Mouse (Mus musculus) stomach, embryonic 16.5 days (tissue): ENCODE data around the gene Ankrd65. TPM values are rescaled to one million over a fixed set of nuclear protein-coding genes. Genes with fewer than 3 reads are reported as not detected.

Source experiments
- ATAC-seq: fragments of 200-750 bp; cut with Nextera tagmentation; 2 replicates; pipeline ENCODE4 v1.8.0; 2017; ENCODE audit warnings: moderate number of reproducible peaks, moderate TSS enrichment; ENCODE audit not compliant: insufficient read depth, low FRiP score
- H3K27ac ChIP-seq: fragments of 300-500 bp; sonication (generic); 2 replicates; pipeline ENCODE4 v1.5.1; 2014; ENCODE audit warnings: low read length
- H3K27me3 ChIP-seq: fragments of 300-500 bp; sonication (generic); 2 replicates; pipeline ENCODE4 v1.6.1; 2014; ENCODE audit warnings: low read length, control low read depth, mixed read lengths; ENCODE audit not compliant: control insufficient read depth, insufficient read depth
- H3K36me3 ChIP-seq: fragments of 300-500 bp; sonication (generic); 2 replicates; pipeline ENCODE4 v1.6.1; 2014; ENCODE audit warnings: low read length; ENCODE audit not compliant: control insufficient read depth, insufficient read depth
- H3K4me1 ChIP-seq: fragments of 300-500 bp; sonication (generic); 2 replicates; pipeline ENCODE4 v1.6.1; 2014; ENCODE audit warnings: low read length, control low read depth, mixed read lengths; ENCODE audit not compliant: control insufficient read depth, insufficient read depth
- H3K4me2 ChIP-seq: fragments of 300-500 bp; sonication (generic); 2 replicates; pipeline ENCODE4 v1.6.1; 2014; ENCODE audit warnings: low read depth, low read length, mixed read lengths
- H3K4me3 ChIP-seq: fragments of 300-500 bp; sonication (generic); replicated peaks from 2 replicates; pipeline ENCODE4 v1.5.1; 2014; ENCODE audit warnings: mild to moderate bottlenecking, low read length
- H3K9ac ChIP-seq: fragments of 300-500 bp; sonication (generic); 2 replicates; pipeline ENCODE4 v1.6.1; 2014; ENCODE audit warnings: low read length
- H3K9me3 ChIP-seq: fragments of 300-500 bp; sonication (generic); replicated peaks from 2 replicates; pipeline ENCODE4 v1.6.1; 2016; ENCODE audit warnings: low read length, control low read depth; ENCODE audit not compliant: control insufficient read depth
- WGBS: fragments of 180-500 bp; shearing (Covaris S2); extraction: QIAGEN DNeasy Blood & Tissue Kit; methylation state at CpG from one replicate; pipeline ENCODE4 v1.1.7; 2014; 5-methylcytosine and 5-hydroxymethylcytosine counted together
- polyA plus RNA-seq: library from polyadenylated mRNA; unstranded; fragments of >200 nt; fragmentation: Nextera tagmentation; extraction: Ambion mirVana; gene quantifications from 2 replicates; pipeline ENCODE4 v1.2.1, GENCODE M21; 2015

Gene Ankrd65
- polyA plus RNA-seq, 1 experiment from 2014 or later = 0.35 TPM

GRCm38 (mm10) chr4:155759862-155760612 is 30.2 kb upstream of the Ankrd65 start:
- Histone ChIP-seq H3K27ac (peak overlapping the region; percentile 46; the same call in 1 of the 2 replicates), H3K4me2 (peak overlapping the region; percentile 94), H3K4me1 (peaks cover 15% of the 10 kb centered on the region), H3K9ac (peak overlapping the region; percentile 84), H3K4me3 (peak overlapping the region; percentile 82), H3K36me3 (peaks cover 5% of the 10 kb centered on the region; the same call in 1 of the 2 replicates), H3K9me3 (no peaks in the 10 kb centered on the region), H3K27me3 (no peaks in the 10 kb centered on the region)
- no peak for ATAC-seq
- WGBS = 1% methylated on average over 10 of the region's 10 CpGs

- H3K27ac ChIP-seq = peak within 1 kb of the TSS; percentile 46
- H3K9ac ChIP-seq = peak within 1 kb of the TSS; percentile 84
- H3K9me3 ChIP-seq = no peaks in the 10 kb centered on the region
- WGBS = under 1% methylated on average over 68 of the region's 68 CpGs
- H3K4me3 ChIP-seq = peak within 1 kb of the TSS; percentile 82
- H3K4me2 ChIP-seq = peak within 1 kb of the TSS; percentile 94
- peak; percentile 95 for ATAC-seq
- H3K27me3 ChIP-seq = no peaks in the 10 kb centered on the region
- H3K4me1 ChIP-seq = peaks cover 15% of the 10 kb centered on the region
- no peaks in the 10 kb centered on the region for H3K36me3 ChIP-seq
These were observed 29.5 kb upstream of the Ankrd65 start, which contains the start of gene Atad3a for GRCm38 (mm10) chr4:155760613-155761355. Gene Atad3a, minus strand, starts transcription at chr4:155761093.

DNA sequence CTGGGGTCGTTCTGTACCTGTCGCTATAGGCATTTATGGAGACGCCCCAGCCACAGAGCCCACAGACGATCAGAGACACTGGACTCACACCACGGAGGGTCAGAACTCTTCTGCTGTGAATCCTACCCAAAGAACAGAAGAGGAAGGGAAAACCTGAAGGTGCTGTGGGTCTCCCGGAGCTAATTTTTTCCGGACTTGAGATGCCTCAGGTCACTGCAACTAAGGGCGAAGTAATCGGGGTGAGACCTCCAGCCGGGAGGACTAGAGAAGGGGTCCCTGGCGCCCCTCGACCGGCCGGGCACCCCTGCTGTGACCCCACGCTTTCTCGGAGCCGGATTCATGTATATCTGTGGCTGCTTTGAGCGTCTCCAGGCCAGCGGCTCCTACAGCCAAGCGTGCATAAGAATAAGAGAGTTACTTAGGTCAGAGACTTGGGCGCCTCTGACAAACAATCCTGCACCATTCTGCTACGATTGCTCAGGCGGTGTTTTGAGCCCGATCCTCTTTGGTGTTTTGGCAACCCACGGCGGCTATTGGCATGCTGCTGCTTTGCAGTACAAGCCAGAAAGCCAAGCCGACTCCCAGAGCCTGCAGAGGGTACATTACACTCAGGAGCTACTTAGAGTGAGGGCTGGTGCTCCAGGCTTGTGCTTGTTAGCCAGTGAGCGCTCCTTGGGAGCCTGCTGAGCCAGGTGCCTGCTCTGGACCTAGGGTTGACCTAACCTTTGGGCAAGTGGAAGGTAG is 28.7 kb upstream of the Ankrd65 start:
- 2% methylated on average over 28 of the region's 28 CpGs for WGBS
- no peak for ATAC-seq

GRCm38 (mm10) chr4:155762357-155762756 is 27.9 kb upstream of the Ankrd65 start:
- ATAC-seq = no peak

More for the DNA sequence above, 28.7 kb upstream of the Ankrd65 start:
- peak overlapping the region; percentile 77 for H3K9ac ChIP-seq
- peak overlapping the region; percentile 43 for H3K27ac ChIP-seq
- peak overlapping the region; percentile 88 for H3K4me2 ChIP-seq
- peak overlapping the region; percentile 82 for H3K4me3 ChIP-seq
- no peaks in the 10 kb centered on the region for H3K27me3 ChIP-seq
- H3K4me1 ChIP-seq = peaks cover 15% of the 10 kb centered on the region
- H3K36me3 ChIP-seq = no peaks in the 10 kb centered on the region
- no peaks in the 10 kb centered on the region for H3K9me3 ChIP-seq

GRCm38 (mm10) chr4:155769496-155769879 is 20.8 kb upstream of the Ankrd65 start:
- H3K27me3 ChIP-seq = no peaks in the 10 kb centered on the region
- 66% methylated on average over 5 of the region's 5 CpGs for WGBS
- 0 out of 2 replicates have a peak overlapping the region, but pooled peaks have one; percentile 70 for H3K27ac ChIP-seq
- no peaks in the 10 kb centered on the region for H3K36me3 ChIP-seq
- no peaks in the 10 kb centered on the region for H3K9me3 ChIP-seq
- no peak for ATAC-seq
- H3K4me1 ChIP-seq = peaks cover 12% of the 10 kb centered on the region
- H3K4me3 ChIP-seq = peak overlapping the region; percentile 48
- peak overlapping the region; percentile 79 for H3K9ac ChIP-seq
- peak overlapping the region; percentile 81 for H3K4me2 ChIP-seq

More at GRCm38 (mm10) chr4:155762357-155762756, 27.9 kb upstream of the Ankrd65 start:
- no peak overlapping the region for H3K9ac ChIP-seq
- H3K27ac ChIP-seq = no peak overlapping the region
- H3K27me3 ChIP-seq = no peaks in the 10 kb centered on the region
- 78% methylated on average over 3 of the region's 3 CpGs for WGBS
- H3K4me1 ChIP-seq = peaks cover 15% of the 10 kb centered on the region
- H3K9me3 ChIP-seq = no peaks in the 10 kb centered on the region
- H3K36me3 ChIP-seq = no peaks in the 10 kb centered on the region
- H3K4me3 ChIP-seq = no peak overlapping the region
- H3K4me2 ChIP-seq = no peak overlapping the region

GRCm38 (mm10) chr4:155769880-155770512 is 20.2 kb upstream of the Ankrd65 start:
- H3K9ac ChIP-seq = peak overlapping the region; percentile 79
- H3K4me3 ChIP-seq = peak overlapping the region; percentile 48
- peak overlapping the region; percentile 81 for H3K4me2 ChIP-seq
- no peaks in the 10 kb centered on the region for H3K27me3 ChIP-seq
- under 1% methylated on average over 39 of the region's 39 CpGs for WGBS
- no peaks in the 10 kb centered on the region for H3K9me3 ChIP-seq
- peak; percentile 88 for ATAC-seq
- peak overlapping the region; percentile 70 for H3K27ac ChIP-seq
- H3K4me1 ChIP-seq = peaks cover 14% of the 10 kb centered on the region
- H3K36me3 ChIP-seq = no peaks in the 10 kb centered on the region

DNA sequence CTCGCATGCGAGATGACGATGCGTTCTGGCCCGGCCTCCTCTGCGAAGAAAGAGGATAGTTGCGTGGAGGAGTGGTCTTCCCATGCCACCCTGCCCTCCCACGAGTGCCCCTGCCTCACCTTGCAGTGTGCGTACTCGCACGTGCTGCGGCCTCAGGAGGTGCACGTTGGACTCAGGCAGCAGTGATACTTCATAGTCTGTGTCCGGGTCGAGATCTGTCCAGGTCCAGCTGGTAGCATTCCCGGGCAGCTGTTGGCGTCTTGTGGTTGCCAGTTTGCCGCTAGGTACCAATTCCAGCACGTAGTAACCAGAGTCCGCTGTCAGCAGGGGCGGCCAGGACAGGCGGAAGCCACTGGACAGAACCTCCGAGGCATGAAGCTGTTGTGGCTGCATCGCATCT is 19.6 kb upstream of the Ankrd65 start:
- WGBS = 37% methylated on average over 24 of the region's 24 CpGs
- Histone ChIP-seq H3K27me3 (no peaks in the 10 kb centered on the region), H3K36me3 (no peaks in the 10 kb centered on the region), H3K9me3 (no peaks in the 10 kb centered on the region), H3K4me2 (peak overlapping the region; percentile 81), H3K27ac (no peak overlapping the region), H3K4me1 (peaks cover 20% of the 10 kb centered on the region), H3K9ac (peak overlapping the region; percentile 79), H3K4me3 (peak overlapping the region; percentile 48)
- ATAC-seq = no peak

DNA sequence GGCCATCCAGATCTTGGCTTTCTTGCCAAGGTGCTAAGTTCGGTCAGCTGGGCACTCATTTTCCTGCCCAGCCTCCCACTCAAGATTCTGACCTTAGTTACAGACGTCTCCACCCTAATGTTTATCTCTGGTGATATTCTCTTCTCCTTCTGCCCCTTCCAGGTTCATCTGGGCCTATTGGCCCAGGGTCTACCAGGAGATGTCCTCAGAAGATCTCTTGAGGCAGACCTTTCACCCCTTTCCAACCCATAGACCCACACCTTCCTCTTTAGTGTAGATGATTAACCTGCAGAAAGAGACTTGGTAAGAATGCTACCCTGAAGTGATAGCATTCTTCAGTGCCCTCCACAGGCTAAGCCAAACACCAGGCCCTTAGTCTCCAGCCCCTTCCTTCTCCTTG is 18.5 kb upstream of the Ankrd65 start:
- H3K9me3 ChIP-seq = no peaks in the 10 kb centered on the region
- no peak overlapping the region for H3K4me2 ChIP-seq
- no peak overlapping the region for H3K4me3 ChIP-seq
- no peaks in the 10 kb centered on the region for H3K36me3 ChIP-seq
- no peaks in the 10 kb centered on the region for H3K27me3 ChIP-seq
- H3K27ac ChIP-seq = no peak overlapping the region
- peaks cover 28% of the 10 kb centered on the region for H3K4me1 ChIP-seq
- no peak overlapping the region; the same call in 1 of the 2 replicates for H3K9ac ChIP-seq
- no peak for ATAC-seq
- WGBS = 79% methylated on average over 2 of the region's 2 CpGs
